Comparison of ENCODE assay signal across 9 mouse cellular contexts in genomic region chr15:93161924-93162910, GRCm38 (mm10).
DNase-seq lines count a peak whose midpoint lies in the region; ATAC-seq and TF ChIP-seq lines count a peak whose summit lies in the region.
"Had no signal": no experiment of that assay in that cellular context is flagged by ENCODE, and none has a peak within 500 bp of the region (broad histone marks: within the 10 kb centered on the region; RNA-seq: fewer than 3 reads in every experiment).

No protein-coding gene starts in this region.

- H3K36me3 ChIP-seq in hindbrain, embryonic 16.5 days (ENCODE audit: control insufficient read depth, insufficient read depth, low read length), result no peaks in the 10 kb centered on the region
- no peaks in the 10 kb centered on the region for H3K36me3 ChIP-seq in neural tube, embryonic 14.5 days (ENCODE audit: control insufficient read depth, insufficient read depth, low read length)
- H3K36me3 ChIP-seq in liver, embryonic 12.5 days, result no peaks in the 10 kb centered on the region

- no peaks in the 10 kb centered on the region for H3K27me3 ChIP-seq in hindbrain, embryonic 16.5 days (replicated peaks; ENCODE audit: control insufficient read depth, insufficient read depth, low read length)
- H3K27me3 ChIP-seq in neural tube, embryonic 14.5 days (ENCODE audit: control insufficient read depth, insufficient read depth, low read length), result no peaks in the 10 kb centered on the region
- H3K27me3 ChIP-seq in liver, embryonic 12.5 days (replicated peaks), result no peaks in the 10 kb centered on the region

- TF ChIP-seq POLR2A in lung, adult 2 months (IDR thresholded peaks at IDR 0.05; ENCODE audit: borderline replicate concordance, extremely low read depth, low read depth, low read length), result no peak

- H3K4me1 ChIP-seq in lung, adult 2 months (ENCODE audit: control insufficient read depth, insufficient read depth, low read length), result 0 out of 2 replicates have a peak, but pooled peaks cover 3% of the 10 kb centered on the region
- H3K4me1 ChIP-seq in hindbrain, embryonic 16.5 days (ENCODE audit: control insufficient read depth, insufficient read depth, low read depth, low read length), result peaks cover 6% of the 10 kb centered on the region
- peaks cover 3% of the 10 kb centered on the region; the same call in 1 of the 2 replicates for H3K4me1 ChIP-seq in neural tube, embryonic 14.5 days (ENCODE audit: control insufficient read depth, insufficient read depth, low read length)
- H3K4me1 ChIP-seq in liver, embryonic 12.5 days, result no peaks in the 10 kb centered on the region

- no peak overlapping the region; the same call in 1 of the 2 replicates for H3K27ac ChIP-seq in hindbrain, embryonic 16.5 days (ENCODE audit: low read depth, low read length)
- no peak overlapping the region for H3K27ac ChIP-seq in neural tube, embryonic 14.5 days (ENCODE audit: low read depth, low read length)
- H3K27ac ChIP-seq in liver, embryonic 12.5 days, result no peak overlapping the region

- H3K9me3 ChIP-seq in hindbrain, embryonic 16.5 days (ENCODE audit: control insufficient read depth, low read length), result no peaks in the 10 kb centered on the region
- no peaks in the 10 kb centered on the region for H3K9me3 ChIP-seq in neural tube, embryonic 14.5 days (ENCODE audit: control insufficient read depth, low read length)
- no peaks in the 10 kb centered on the region for H3K9me3 ChIP-seq in liver, embryonic 12.5 days (replicated peaks)

- H3K9ac ChIP-seq in hindbrain, embryonic 16.5 days (ENCODE audit: low read depth, low read length), result no peak overlapping the region
- no peak overlapping the region for H3K9ac ChIP-seq in neural tube, embryonic 14.5 days (replicated peaks; ENCODE audit: low read depth, low read length)
- no peak overlapping the region for H3K9ac ChIP-seq in liver, embryonic 12.5 days

- H3K4me3 ChIP-seq in lung, adult 2 months (replicated peaks; ENCODE audit: extremely low read depth, low read depth, low read length), result peak overlapping the region; percentile 30
- H3K4me3 ChIP-seq in hindbrain, embryonic 16.5 days (ENCODE audit: low read length), result no peak overlapping the region
- H3K4me3 ChIP-seq in neural tube, embryonic 14.5 days (ENCODE audit: low read depth, low read length), result no peak overlapping the region
- no peak overlapping the region for H3K4me3 ChIP-seq in liver, embryonic 12.5 days

- DNase-seq in embryo, embryonic 10 days (ENCODE audit: low spot score), result peak; percentile 19
- no peak for DNase-seq in embryo, embryonic 9.5 days (ENCODE audit: extremely low spot score)
- no peak for DNase-seq in lung, adult 2 months
- DNase-seq in lung, adult 18-20 months, result no peak
- DNase-seq in yolk sac, embryonic 10.5 days (ENCODE audit: low spot score), result no peak
- DNase-seq: layer of hippocampus, postnatal 36 days had no signal

- TF ChIP-seq CTCF in lung, adult 2 months (IDR thresholded peaks at IDR 0.05; ENCODE audit: insufficient read depth, low read length), result no peak

- peak; percentile 65 for ATAC-seq in hindbrain, embryonic 16.5 days
- peak; percentile 28; the same call in 1 of the 2 replicates for ATAC-seq in neural tube, embryonic 14.5 days (ENCODE audit: low read depth)
- ATAC-seq in liver, embryonic 12.5 days, result no peak

- H3K4me2 ChIP-seq in hindbrain, embryonic 16.5 days (ENCODE audit: low read length), result peak overlapping the region; percentile 18; the same call in 1 of the 2 replicates
- H3K4me2 ChIP-seq in neural tube, embryonic 14.5 days (ENCODE audit: low read depth, low read length), result no peak overlapping the region
- H3K4me2 ChIP-seq in liver, embryonic 12.5 days, result no peak overlapping the region

- WGBS in lung, adult 2 months, result 48% methylated on average over 25 of the region's 25 CpGs
- WGBS in hindbrain, embryonic 16.5 days, result 54% methylated on average over 25 of the region's 25 CpGs
- WGBS in neural tube, embryonic 14.5 days, result 51% methylated on average over 25 of the region's 25 CpGs
- 63% methylated on average over 25 of the region's 25 CpGs for WGBS in liver, embryonic 12.5 days (ENCODE audit: insufficient replicate concordance)
